Mouse (Mus musculus): ENCODE measurements around the gene Avpr1b. TPM values are rescaled to one million over a fixed set of nuclear protein-coding genes. Genes with fewer than 3 reads are reported as not detected.

Gene Avpr1b
- polyA plus RNA-seq, 1 experiment from 2014 or later = not detected

- Histone ChIP-seq H3K4me1 (ENCODE audit: control insufficient read depth in 2 of 2, insufficient read depth in 2 of 2, low read length in 2 of 2) (no peaks in the 10 kb centered on the region), H3K4me3 (ENCODE audit: control insufficient read depth in 1 of 2, insufficient read depth in 1 of 2, low read depth in 1 of 2, low read length in 2 of 2) (no peak overlapping the region), H3K36me3 (ENCODE audit: control insufficient read depth, insufficient read depth, low read length) (no peaks in the 10 kb centered on the region), H3K27me3 (ENCODE audit: control insufficient read depth, insufficient read depth, low read length) (no peaks in the 10 kb centered on the region), H3K9me3 (ENCODE audit: control insufficient read depth, low read length) (no peaks in the 10 kb centered on the region), H3K9ac (ENCODE audit: low read length) (no peak overlapping the region), H3K27ac (replicated peaks in 1 of 2; ENCODE audit: control insufficient read depth in 1 of 2, insufficient read depth in 1 of 2, low read depth in 2 of 2, low read length in 2 of 2) (no peak overlapping the region), H3K4me2 (ENCODE audit: low read length) (no peak overlapping the region)
- WGBS = 90% methylated on average over 4 of the region's 4 CpGs
- ATAC-seq (ENCODE audit: insufficient number of reproducible peaks, insufficient read depth, low FRiP score, low read depth) = no peak
Measured at GRCm38 (mm10) chr1:131570391-131570790, 28.6 kb upstream of the Avpr1b start.

GRCm38 (mm10) chr1:131573721-131574120 is 25.3 kb upstream of the Avpr1b start:
- Histone ChIP-seq H3K9ac (ENCODE audit: low read length) (no peak overlapping the region), H3K4me2 (ENCODE audit: low read length) (no peak overlapping the region), H3K27ac (replicated peaks in 1 of 2; ENCODE audit: control insufficient read depth in 1 of 2, insufficient read depth in 1 of 2, low read depth in 2 of 2, low read length in 2 of 2) (no peak overlapping the region), H3K4me3 (ENCODE audit: control insufficient read depth in 1 of 2, insufficient read depth in 1 of 2, low read depth in 1 of 2, low read length in 2 of 2) (no peak overlapping the region), H3K27me3 (ENCODE audit: control insufficient read depth, insufficient read depth, low read length) (no peaks in the 10 kb centered on the region), H3K9me3 (ENCODE audit: control insufficient read depth, low read length) (no peaks in the 10 kb centered on the region), H3K4me1 (ENCODE audit: control insufficient read depth in 2 of 2, insufficient read depth in 2 of 2, low read length in 2 of 2) (no peaks in the 10 kb centered on the region), H3K36me3 (ENCODE audit: control insufficient read depth, insufficient read depth, low read length) (no peaks in the 10 kb centered on the region)
- 86% methylated on average over 14 of the region's 14 CpGs for WGBS
- no peak for ATAC-seq (ENCODE audit: insufficient number of reproducible peaks, insufficient read depth, low FRiP score, low read depth)

- H3K27ac ChIP-seq (replicated peaks in 1 of 2; ENCODE audit: control insufficient read depth in 1 of 2, insufficient read depth in 1 of 2, low read depth in 2 of 2, low read length in 2 of 2) = no peak overlapping the region
- H3K4me2 ChIP-seq (ENCODE audit: low read length) = no peak overlapping the region
- no peaks in the 10 kb centered on the region for H3K36me3 ChIP-seq (ENCODE audit: control insufficient read depth, insufficient read depth, low read length)
- no peaks in the 10 kb centered on the region for H3K27me3 ChIP-seq (ENCODE audit: control insufficient read depth, insufficient read depth, low read length)
- H3K4me3 ChIP-seq (ENCODE audit: control insufficient read depth in 1 of 2, insufficient read depth in 1 of 2, low read depth in 1 of 2, low read length in 2 of 2) = no peak overlapping the region
- peaks cover 0 to 6% of the 10 kb centered on the region in 2 experiments; a peak in 3 of 4 replicates for H3K4me1 ChIP-seq (ENCODE audit: control insufficient read depth in 2 of 2, insufficient read depth in 2 of 2, low read length in 2 of 2)
- H3K9me3 ChIP-seq (ENCODE audit: control insufficient read depth, low read length) = no peaks in the 10 kb centered on the region
- H3K9ac ChIP-seq (ENCODE audit: low read length) = no peak overlapping the region
- no peak for ATAC-seq (ENCODE audit: insufficient number of reproducible peaks, insufficient read depth, low FRiP score, low read depth)
- WGBS = 71% methylated on average over 17 of the region's 17 CpGs
Measured at GRCm38 (mm10) chr1:131578943-131579680, 19.9 kb upstream of the Avpr1b start.

GRCm38 (mm10) chr1:131580389-131580788 is 18.6 kb upstream of the Avpr1b start:
- Histone ChIP-seq H3K9ac (ENCODE audit: low read length) (no peak overlapping the region), H3K4me1 (ENCODE audit: control insufficient read depth in 2 of 2, insufficient read depth in 2 of 2, low read length in 2 of 2) (peaks cover 0 to 6% of the 10 kb centered on the region in 2 experiments; a peak in 3 of 4 replicates), H3K27ac (replicated peaks in 1 of 2; ENCODE audit: control insufficient read depth in 1 of 2, insufficient read depth in 1 of 2, low read depth in 2 of 2, low read length in 2 of 2) (no peak overlapping the region), H3K9me3 (ENCODE audit: control insufficient read depth, low read length) (no peaks in the 10 kb centered on the region), H3K4me3 (ENCODE audit: control insufficient read depth in 1 of 2, insufficient read depth in 1 of 2, low read depth in 1 of 2, low read length in 2 of 2) (no peak overlapping the region), H3K4me2 (ENCODE audit: low read length) (no peak overlapping the region), H3K36me3 (ENCODE audit: control insufficient read depth, insufficient read depth, low read length) (no peaks in the 10 kb centered on the region), H3K27me3 (ENCODE audit: control insufficient read depth, insufficient read depth, low read length) (no peaks in the 10 kb centered on the region)
- ATAC-seq (ENCODE audit: insufficient number of reproducible peaks, insufficient read depth, low FRiP score, low read depth) = no peak
- 41% methylated on average over 4 of the region's 4 CpGs for WGBS

- peaks cover 6 to 9% of the 10 kb centered on the region in 2 experiments for H3K4me1 ChIP-seq (ENCODE audit: control insufficient read depth in 2 of 2, insufficient read depth in 2 of 2, low read length in 2 of 2)
- no peak overlapping the region for H3K9ac ChIP-seq (ENCODE audit: low read length)
- no peak overlapping the region for H3K27ac ChIP-seq (replicated peaks in 1 of 2; ENCODE audit: control insufficient read depth in 1 of 2, insufficient read depth in 1 of 2, low read depth in 2 of 2, low read length in 2 of 2)
- 83% methylated on average over 3 of the region's 3 CpGs for WGBS
- no peaks in the 10 kb centered on the region for H3K36me3 ChIP-seq (ENCODE audit: control insufficient read depth, insufficient read depth, low read length)
- H3K4me2 ChIP-seq (ENCODE audit: low read length) = no peak overlapping the region
- no peaks in the 10 kb centered on the region for H3K27me3 ChIP-seq (ENCODE audit: control insufficient read depth, insufficient read depth, low read length)
- H3K4me3 ChIP-seq (ENCODE audit: control insufficient read depth in 1 of 2, insufficient read depth in 1 of 2, low read depth in 1 of 2, low read length in 2 of 2) = no peak overlapping the region
- no peak for ATAC-seq (ENCODE audit: insufficient number of reproducible peaks, insufficient read depth, low FRiP score, low read depth)
- H3K9me3 ChIP-seq (ENCODE audit: control insufficient read depth, low read length) = no peaks in the 10 kb centered on the region
Measured at GRCm38 (mm10) chr1:131583598-131583997, 15.4 kb upstream of the Avpr1b start.

GRCm38 (mm10) chr1:131586836-131587235 is 12.2 kb upstream of the Avpr1b start:
- H3K27ac ChIP-seq (replicated peaks in 1 of 2; ENCODE audit: control insufficient read depth in 1 of 2, insufficient read depth in 1 of 2, low read depth in 2 of 2, low read length in 2 of 2) = no peak overlapping the region
- H3K4me1 ChIP-seq (ENCODE audit: control insufficient read depth in 2 of 2, insufficient read depth in 2 of 2, low read length in 2 of 2) = peaks cover 3 to 6% of the 10 kb centered on the region in 2 experiments
- no peak for ATAC-seq (ENCODE audit: insufficient number of reproducible peaks, insufficient read depth, low FRiP score, low read depth)
- H3K4me3 ChIP-seq (ENCODE audit: control insufficient read depth in 1 of 2, insufficient read depth in 1 of 2, low read depth in 1 of 2, low read length in 2 of 2) = no peak overlapping the region
- WGBS = 19% methylated on average over 8 of the region's 8 CpGs
- H3K4me2 ChIP-seq (ENCODE audit: low read length) = no peak overlapping the region
- H3K9ac ChIP-seq (ENCODE audit: low read length) = no peak overlapping the region
- no peaks in the 10 kb centered on the region for H3K9me3 ChIP-seq (ENCODE audit: control insufficient read depth, low read length)
- H3K36me3 ChIP-seq (ENCODE audit: control insufficient read depth, insufficient read depth, low read length) = no peaks in the 10 kb centered on the region
- no peaks in the 10 kb centered on the region for H3K27me3 ChIP-seq (ENCODE audit: control insufficient read depth, insufficient read depth, low read length)

GRCm38 (mm10) chr1:131600314-131600713 is 1.3 kb downstream of the Avpr1b start:
- no peak for ATAC-seq (ENCODE audit: insufficient number of reproducible peaks, insufficient read depth, low FRiP score, low read depth)
- Histone ChIP-seq H3K4me3 (ENCODE audit: control insufficient read depth in 1 of 2, insufficient read depth in 1 of 2, low read depth in 1 of 2, low read length in 2 of 2) (no peak overlapping the region), H3K27me3 (ENCODE audit: control insufficient read depth, insufficient read depth, low read length) (peaks cover 19% of the 10 kb centered on the region), H3K27ac (replicated peaks in 1 of 2; ENCODE audit: control insufficient read depth in 1 of 2, insufficient read depth in 1 of 2, low read depth in 2 of 2, low read length in 2 of 2) (no peak overlapping the region), H3K9me3 (ENCODE audit: control insufficient read depth, low read length) (no peaks in the 10 kb centered on the region), H3K4me1 (ENCODE audit: control insufficient read depth in 2 of 2, insufficient read depth in 2 of 2, low read length in 2 of 2) (no peaks in the 10 kb centered on the region; a peak in 1 of 4 replicates), H3K9ac (ENCODE audit: low read length) (no peak overlapping the region), H3K36me3 (ENCODE audit: control insufficient read depth, insufficient read depth, low read length) (no peaks in the 10 kb centered on the region), H3K4me2 (ENCODE audit: low read length) (no peak overlapping the region)
- WGBS = 26% methylated on average over 11 of the region's 11 CpGs

- Histone ChIP-seq H3K9ac (ENCODE audit: low read length) (no peak overlapping the region), H3K4me2 (ENCODE audit: low read length) (no peak overlapping the region), H3K27ac (replicated peaks in 1 of 2; ENCODE audit: control insufficient read depth in 1 of 2, insufficient read depth in 1 of 2, low read depth in 2 of 2, low read length in 2 of 2) (no peak overlapping the region), H3K9me3 (ENCODE audit: control insufficient read depth, low read length) (no peaks in the 10 kb centered on the region), H3K4me3 (ENCODE audit: control insufficient read depth in 1 of 2, insufficient read depth in 1 of 2, low read depth in 1 of 2, low read length in 2 of 2) (no peak overlapping the region), H3K4me1 (ENCODE audit: control insufficient read depth in 2 of 2, insufficient read depth in 2 of 2, low read length in 2 of 2) (no peaks in the 10 kb centered on the region), H3K27me3 (ENCODE audit: control insufficient read depth, insufficient read depth, low read length) (no peaks in the 10 kb centered on the region), H3K36me3 (ENCODE audit: control insufficient read depth, insufficient read depth, low read length) (no peaks in the 10 kb centered on the region)
- WGBS = 79% methylated on average over 2 of the region's 2 CpGs
- no peak for ATAC-seq (ENCODE audit: insufficient number of reproducible peaks, insufficient read depth, low FRiP score, low read depth)
Measured at GRCm38 (mm10) chr1:131606719-131607118, 7.7 kb downstream of the Avpr1b start.

All from heart, embryonic 14.5 days (tissue).